In genomic region chr2:59212430-59212829, GRCm38 (mm10) we compare ENCODE assay signal across 25 mouse cellular contexts. TPM values are rescaled to one million over a fixed set of nuclear protein-coding genes. Genes with fewer than 3 reads are reported as not detected.
DNase-seq lines count a peak whose midpoint lies in the region; ATAC-seq lines count a peak whose summit lies in the region.
"Had no signal": no experiment of that assay in that cellular context is flagged by ENCODE, and none has a peak within 500 bp of the region (broad histone marks: within the 10 kb centered on the region; RNA-seq: fewer than 3 reads in every experiment).

No protein-coding gene starts in this region.

- DNase-seq in cerebellum, postnatal 4 days (ENCODE audit: low spot score in 2 of 2) = no peak
- peak; percentile 38 for DNase-seq in intestine, embryonic 14.5 days (ENCODE audit: low spot score)
- DNase-seq in brain, adult 2 months (ENCODE audit: low read depth, low spot score) = peak; percentile 74
- no peak for DNase-seq in adrenal gland, postnatal 14 days
- DNase-seq: adrenal gland, adult 8-10 months; forebrain, postnatal 0 days; gastrocnemius, postnatal 36 days; heart, postnatal 36 days; kidney, postnatal 36 days; layer of hippocampus, adult 9-11 months; lung, postnatal 4 days; thymus, adult 2 months; thymus, postnatal 4 days had no signal

- no peak overlapping the region for H3K27ac ChIP-seq in intestine, embryonic 14.5 days (ENCODE audit: low read depth)
- no peak overlapping the region for H3K27ac ChIP-seq in intestine, embryonic 15.5 days
- H3K27ac ChIP-seq in liver, embryonic 15.5 days (replicated peaks) = no peak overlapping the region
- no peak overlapping the region for H3K27ac ChIP-seq in midbrain, embryonic 16.5 days (ENCODE audit: low read length)
- H3K27ac ChIP-seq: heart, embryonic 15.5 days; hindbrain, embryonic 14.5 days; kidney, embryonic 15.5 days; midbrain, embryonic 15.5 days; neural tube, embryonic 15.5 days had no signal

- H3K9me3 ChIP-seq in intestine, embryonic 14.5 days (ENCODE audit: control insufficient read depth, low read length) = no peaks in the 10 kb centered on the region
- H3K9me3 ChIP-seq in intestine, embryonic 15.5 days = no peaks in the 10 kb centered on the region
- H3K9me3 ChIP-seq in liver, embryonic 15.5 days (replicated peaks) = no peaks in the 10 kb centered on the region
- no peaks in the 10 kb centered on the region for H3K9me3 ChIP-seq in midbrain, embryonic 16.5 days (replicated peaks; ENCODE audit: control insufficient read depth, low read length, poor library complexity, severe bottlenecking)
- H3K9me3 ChIP-seq: heart, embryonic 15.5 days; kidney, embryonic 15.5 days; midbrain, embryonic 15.5 days; neural tube, embryonic 15.5 days had no signal

- H3K4me3 ChIP-seq in intestine, embryonic 14.5 days (ENCODE audit: low read depth, low read length) = no peak overlapping the region
- H3K4me3 ChIP-seq in intestine, embryonic 15.5 days (replicated peaks) = no peak overlapping the region
- H3K4me3 ChIP-seq in liver, embryonic 15.5 days (replicated peaks) = no peak overlapping the region
- no peak overlapping the region for H3K4me3 ChIP-seq in midbrain, embryonic 16.5 days (ENCODE audit: low read depth, low read length)
- H3K4me3 ChIP-seq: heart, embryonic 15.5 days; kidney, embryonic 15.5 days; left cerebral cortex, adult 2 months; midbrain, embryonic 15.5 days; neural tube, embryonic 15.5 days had no signal

- H3K9ac ChIP-seq in intestine, embryonic 14.5 days (ENCODE audit: low read length) = no peak overlapping the region
- H3K9ac ChIP-seq in intestine, embryonic 15.5 days = no peak overlapping the region
- no peak overlapping the region for H3K9ac ChIP-seq in liver, embryonic 15.5 days
- no peak overlapping the region for H3K9ac ChIP-seq in midbrain, embryonic 16.5 days (ENCODE audit: low read depth, low read length)
- H3K9ac ChIP-seq: forebrain, postnatal 0 days; heart, embryonic 15.5 days; hindbrain, embryonic 14.5 days; kidney, embryonic 15.5 days; midbrain, embryonic 15.5 days; neural tube, embryonic 15.5 days had no signal

- no peaks in the 10 kb centered on the region for H3K27me3 ChIP-seq in intestine, embryonic 14.5 days (replicated peaks; ENCODE audit: control insufficient read depth, insufficient read depth, low read length)
- H3K27me3 ChIP-seq in intestine, embryonic 15.5 days (replicated peaks) = no peaks in the 10 kb centered on the region
- H3K27me3 ChIP-seq in liver, embryonic 15.5 days = no peaks in the 10 kb centered on the region
- H3K27me3 ChIP-seq in midbrain, embryonic 16.5 days (ENCODE audit: control insufficient read depth, insufficient read depth, low read depth, low read length) = no peaks in the 10 kb centered on the region
- H3K27me3 ChIP-seq: heart, embryonic 15.5 days; kidney, embryonic 15.5 days; midbrain, embryonic 15.5 days; neural tube, embryonic 15.5 days had no signal

- H3K4me2 ChIP-seq in intestine, embryonic 14.5 days (ENCODE audit: low read length) = no peak overlapping the region
- H3K4me2 ChIP-seq in intestine, embryonic 15.5 days (replicated peaks) = no peak overlapping the region
- H3K4me2 ChIP-seq in liver, embryonic 15.5 days = no peak overlapping the region
- H3K4me2 ChIP-seq in midbrain, embryonic 16.5 days (ENCODE audit: low read length) = no peak overlapping the region
- H3K4me2 ChIP-seq: heart, embryonic 15.5 days; hindbrain, embryonic 14.5 days; kidney, embryonic 15.5 days; midbrain, embryonic 15.5 days; neural tube, embryonic 15.5 days had no signal

- H3K4me1 ChIP-seq in intestine, embryonic 14.5 days (replicated peaks; ENCODE audit: control insufficient read depth, insufficient read depth, low read length) = 0 out of 2 replicates have a peak, but pooled peaks cover 3% of the 10 kb centered on the region
- 0 out of 2 replicates have a peak, but pooled peaks cover 8% of the 10 kb centered on the region for H3K4me1 ChIP-seq in intestine, embryonic 15.5 days (replicated peaks)
- H3K4me1 ChIP-seq in liver, embryonic 15.5 days (replicated peaks) = peaks cover 5% of the 10 kb centered on the region; the same call in 1 of the 2 replicates
- no peaks in the 10 kb centered on the region for H3K4me1 ChIP-seq in midbrain, embryonic 16.5 days (ENCODE audit: control insufficient read depth, insufficient read depth, low read length)

- peaks cover 1% of the 10 kb centered on the region; the same call in 1 of the 2 replicates for H3K36me3 ChIP-seq in intestine, embryonic 14.5 days (ENCODE audit: control insufficient read depth, insufficient read depth, low read length)
- peaks cover 3% of the 10 kb centered on the region; the same call in 1 of the 2 replicates for H3K36me3 ChIP-seq in intestine, embryonic 15.5 days
- H3K36me3 ChIP-seq in liver, embryonic 15.5 days (replicated peaks) = 0 out of 2 replicates have a peak, but pooled peaks cover 2% of the 10 kb centered on the region
- no peaks in the 10 kb centered on the region; the same call in 1 of the 2 replicates for H3K36me3 ChIP-seq in midbrain, embryonic 16.5 days (ENCODE audit: control insufficient read depth, insufficient read depth, low read length)
- H3K36me3 ChIP-seq: midbrain, embryonic 15.5 days; neural tube, embryonic 15.5 days had no signal

- ATAC-seq in cerebellum, adult (ENCODE audit: insufficient number of reproducible peaks, low FRiP score, low TSS enrichment) = peak; percentile 43
- no peak for ATAC-seq in intestine, embryonic 14.5 days (replicated peaks; ENCODE audit: low FRiP score, low TSS enrichment, low read depth)
- no peak for ATAC-seq in intestine, embryonic 15.5 days
- ATAC-seq in liver, embryonic 15.5 days (ENCODE audit: insufficient read depth) = peak; percentile 64
- ATAC-seq in midbrain, embryonic 16.5 days = no peak
- ATAC-seq: activated CD4-positive, CD25-positive, alpha-beta regulatory T cell, adult 4 months; forebrain, postnatal 0 days; inflammation-experienced regulatory T-cells, adult 6 months; midbrain, embryonic 15.5 days had no signal

- 81% methylated on average over 4 of the region's 4 CpGs for WGBS in intestine, embryonic 14.5 days
- 87% methylated on average over 4 of the region's 4 CpGs for whole genome bisulfite sequencing in intestine, embryonic 15.5 days
- WGBS in liver, embryonic 15.5 days (ENCODE audit: insufficient replicate concordance) = 70% methylated on average over 4 of the region's 4 CpGs
- WGBS in midbrain, embryonic 16.5 days = 96% methylated on average over 4 of the region's 4 CpGs

RNA-seq across cellular contexts. Expression of gene Pkp4, which starts 51.8 kb away (rescaled TPM):
- 24.4 and 25.6 TPM in 2 replicates for polyA plus RNA-seq in intestine, embryonic 14.5 days (2014; fragmentation: Nextera tagmentation; extraction: Ambion mirVana)
- polyA plus RNA-seq in intestine, embryonic 15.5 days (2015; fragmentation: Nextera tagmentation; extraction: Ambion mirVana) = 17.4 and 19.6 TPM in 2 replicates
- polyA plus RNA-seq in liver, embryonic 15.5 days (2015; fragmentation: Nextera tagmentation; extraction: Ambion mirVana) = 4.4 and 5.6 TPM in 2 replicates
- total RNA-seq in adrenal gland, postnatal 14 days (2021) = 74.7 and 96.2 TPM in 2 replicates
- polyA plus RNA-seq in midbrain, embryonic 16.5 days (2015; fragmentation: Nextera tagmentation; extraction: Ambion mirVana) = 27.1 and 29.9 TPM in 2 replicates

RNA-seq across cellular contexts. Expression of gene Ccdc148, which starts 51.9 kb away (rescaled TPM):
- polyA plus RNA-seq in intestine, embryonic 14.5 days (2014; fragmentation: Nextera tagmentation; extraction: Ambion mirVana) = 0.51 and 0.62 TPM in 2 replicates
- polyA plus RNA-seq in intestine, embryonic 15.5 days (2015; fragmentation: Nextera tagmentation; extraction: Ambion mirVana) = 0.88 and 0.90 TPM in 2 replicates
- polyA plus RNA-seq in liver, embryonic 15.5 days (2015; fragmentation: Nextera tagmentation; extraction: Ambion mirVana) = 0.38 and 0.47 TPM in 2 replicates
- total RNA-seq in adrenal gland, postnatal 14 days (2021) = 1.1 and 1.5 TPM in 2 replicates
- polyA plus RNA-seq in midbrain, embryonic 16.5 days (2015; fragmentation: Nextera tagmentation; extraction: Ambion mirVana) = 8.0 and 9.4 TPM in 2 replicates

Comparison
In these comparisons a context has a peak if more than half of its experiments do, and no peak if none do; other contexts are left out.
1. ATAC-seq: peak in cerebellum, adult (single experiment) and liver, embryonic 15.5 days (single experiment); none in intestine, embryonic 14.5 days (single experiment), intestine, embryonic 15.5 days (single experiment) and midbrain, embryonic 16.5 days (single experiment).
2. DNase-seq: peak in intestine, embryonic 14.5 days (single experiment) and brain, adult 2 months (single experiment); none in cerebellum, postnatal 4 days (0 of 2) and adrenal gland, postnatal 14 days (single experiment).